ENCODE assay signal across 7 mouse cellular contexts in the genomic region with DNA sequence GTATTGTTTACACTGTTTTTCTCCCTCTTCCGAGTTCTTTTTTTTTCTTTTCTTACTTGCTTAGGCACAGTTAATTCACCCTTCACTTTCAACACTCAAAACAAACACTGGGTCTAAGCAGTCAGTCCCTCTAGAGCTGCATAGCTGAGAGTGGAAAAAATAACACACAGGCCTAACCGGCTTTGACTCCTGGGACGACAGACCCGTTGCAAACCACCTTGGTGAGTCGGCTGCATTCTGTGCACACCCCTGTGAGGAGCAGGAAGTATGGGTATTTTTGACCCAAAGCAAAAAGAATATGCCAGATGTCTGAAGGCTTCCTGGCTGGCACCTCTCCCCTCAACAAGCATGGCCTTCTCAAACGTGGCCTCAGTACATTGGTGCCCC.
A peak's percentile ranks its signal among the peaks of the same experiment; 100 is the strongest.
DNase-seq lines count a peak whose midpoint lies in the region; ATAC-seq and TF ChIP-seq lines count a peak whose summit lies in the region.

No protein-coding gene starts in this region.

- H3K27ac ChIP-seq in liver, postnatal 0 days (ENCODE audit: low read depth): peak overlapping the region; percentile 49
- peak overlapping the region; percentile 55; the same call in 1 of the 2 replicates for H3K27ac ChIP-seq in forebrain, embryonic 15.5 days (replicated peaks)

- H3K9ac ChIP-seq in liver, postnatal 0 days (replicated peaks): 0 out of 2 replicates have a peak overlapping the region, but pooled peaks have one; percentile 5
- H3K9ac ChIP-seq in forebrain, embryonic 15.5 days (replicated peaks): no peak overlapping the region

- no peaks in the 10 kb centered on the region for H3K9me3 ChIP-seq in liver, postnatal 0 days (ENCODE audit: low read length)
- no peaks in the 10 kb centered on the region for H3K9me3 ChIP-seq in forebrain, embryonic 15.5 days

- ATAC-seq in liver, postnatal 0 days: no peak
- no peak for ATAC-seq in forebrain, embryonic 15.5 days (replicated peaks)

- TF ChIP-seq EP300 in liver, postnatal 0 days (IDR thresholded peaks at IDR 0.05; ENCODE audit: low read depth): no peak

- H3K4me1 ChIP-seq in liver, postnatal 0 days (ENCODE audit: insufficient read depth): peaks cover 54% of the 10 kb centered on the region
- H3K4me1 ChIP-seq in forebrain, embryonic 15.5 days: peaks cover 12% of the 10 kb centered on the region

- DNase-seq in liver, postnatal 0 days: no peak
- no peak for DNase-seq in liver
- DNase-seq in lung, postnatal 10 days: peak; percentile 57
- peak; percentile 49 to 69 for DNase-seq in thymus, postnatal 36 days
- DNase-seq in frontal cortex, postnatal 25 days (ENCODE audit: low spot score in 2 of 2): no peak
- DNase-seq in cerebellum, adult 18-20 months: no peak

- WGBS in liver, postnatal 0 days (ENCODE audit: insufficient replicate concordance): 17% methylated on average over 6 of the region's 6 CpGs
- WGBS in forebrain, embryonic 15.5 days: 6% methylated on average over 6 of the region's 6 CpGs

- TF ChIP-seq CTCF in liver, postnatal 0 days (IDR thresholded peaks at IDR 0.05; ENCODE audit: low read depth): no peak

- H3K4me3 ChIP-seq in liver, postnatal 0 days (ENCODE audit: low read depth, low read length): no peak overlapping the region
- H3K4me3 ChIP-seq in forebrain, embryonic 15.5 days: no peak overlapping the region

- H3K4me2 ChIP-seq in liver, postnatal 0 days (ENCODE audit: low read depth, low read length): no peak overlapping the region
- no peak overlapping the region for H3K4me2 ChIP-seq in forebrain, embryonic 15.5 days (replicated peaks)

- no peaks in the 10 kb centered on the region for H3K27me3 ChIP-seq in liver, postnatal 0 days (ENCODE audit: insufficient read depth, low read length)
- H3K27me3 ChIP-seq in forebrain, embryonic 15.5 days: no peaks in the 10 kb centered on the region

- no peaks in the 10 kb centered on the region for H3K36me3 ChIP-seq in liver, postnatal 0 days (replicated peaks; ENCODE audit: insufficient read depth, low read length)
- H3K36me3 ChIP-seq in forebrain, embryonic 15.5 days: no peaks in the 10 kb centered on the region

Comparison
In these comparisons a context has a peak if more than half of its experiments do, and no peak if none do; other contexts are left out.
1. DNase-seq: peak in lung, postnatal 10 days (single experiment) and thymus, postnatal 36 days (2 of 2); none in liver, postnatal 0 days (single experiment), liver (single experiment), frontal cortex, postnatal 25 days (0 of 2) and cerebellum, adult 18-20 months (0 of 2).